Mouse (Mus musculus) erythroblast, embryonic 14.5 days (primary cell): ENCODE measurements around the gene Csgalnact2.

Experiments
- GATA1 ChIP-seq: IDR thresholded peaks from 2 replicates; pipeline ENCODE4 v1.6.1; 2012; ENCODE audit warnings: low read length, inconsistent platforms, mixed read lengths
- TAL1 ChIP-seq: IDR thresholded peaks from 3 replicates; pipeline ENCODE4 v1.6.1; 2012; ENCODE audit warnings: low read length, inconsistent platforms, mixed read lengths

DNA sequence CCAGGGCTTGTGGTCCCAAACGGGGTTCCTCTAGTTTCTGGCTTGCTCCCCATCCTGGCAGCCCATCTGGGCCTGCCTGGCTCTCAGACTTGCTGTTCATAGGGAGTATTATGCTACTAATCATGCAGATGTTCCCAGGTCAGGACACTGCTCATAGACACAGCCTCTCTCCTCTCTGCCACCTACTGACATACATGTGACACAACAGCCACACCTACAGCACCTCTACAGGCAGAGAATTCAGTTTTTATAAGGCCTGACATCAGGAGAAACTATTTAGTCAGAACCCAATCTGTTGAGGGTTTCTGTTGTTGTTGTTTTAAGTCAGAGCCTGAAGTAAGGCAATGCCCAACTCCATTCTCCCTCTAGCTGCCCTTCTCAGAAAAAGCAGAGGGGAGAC is 27.1 kb downstream of the Csgalnact2 start:
- TF ChIP-seq TAL1 (no peak), GATA1 (no peak)
